Mouse (Mus musculus) lung, adult 18-20 months (tissue): Measurements from ENCODE around the gene Dusp15.
A peak's percentile ranks its signal among the peaks of the same experiment; 100 is the strongest.

Experiments used
- DNase-seq, 2 experiments: peaks; one replicate each; pipeline ENCODE4 v3.0.0; 2022; ENCODE audit warnings: mixed read lengths in 2 of 2

Dusp15 gene

DNA sequence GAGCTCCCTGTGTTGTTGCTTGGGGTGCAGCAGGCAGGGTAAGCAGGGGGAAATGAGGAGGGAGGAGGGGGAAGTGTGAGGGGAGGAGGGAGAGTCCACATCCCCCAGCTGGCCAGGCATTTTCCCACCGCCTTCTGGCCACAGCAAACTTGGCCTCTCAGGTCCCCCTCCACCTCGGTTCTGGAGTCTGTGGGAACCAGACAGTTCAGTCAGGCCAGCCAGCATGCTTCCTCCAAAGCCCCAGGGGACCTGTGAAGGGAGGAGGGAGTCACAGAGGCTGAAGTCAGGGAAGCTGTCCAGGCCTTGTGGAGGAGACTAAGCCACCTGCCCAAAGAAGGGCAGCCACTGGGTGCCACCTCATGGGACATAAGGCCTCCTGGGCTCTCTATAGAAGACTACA, 21.2 kb downstream of the Dusp15 start:
- peak in 1 of 2 experiments; percentile 33 for DNase-seq

DNA sequence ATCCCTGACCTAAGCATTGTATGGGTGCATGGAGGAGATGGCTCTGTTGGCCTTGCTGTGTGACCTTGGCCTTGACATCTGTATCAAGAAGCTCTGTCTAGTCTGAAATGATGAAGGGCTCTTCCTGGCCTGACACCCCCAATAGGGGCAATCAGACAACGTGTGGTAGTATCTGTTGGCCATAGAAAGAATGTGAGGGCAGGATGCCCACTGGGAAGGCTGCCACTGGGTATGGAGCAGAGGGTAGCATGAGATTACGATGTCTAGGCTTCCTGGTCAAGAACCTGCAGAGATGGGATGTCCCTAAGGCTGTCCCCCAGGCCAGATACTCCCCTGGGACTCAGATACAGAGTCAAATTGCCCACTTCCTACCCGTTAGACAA, 22.5 kb downstream of the Dusp15 start:
- no peak for DNase-seq

DNA sequence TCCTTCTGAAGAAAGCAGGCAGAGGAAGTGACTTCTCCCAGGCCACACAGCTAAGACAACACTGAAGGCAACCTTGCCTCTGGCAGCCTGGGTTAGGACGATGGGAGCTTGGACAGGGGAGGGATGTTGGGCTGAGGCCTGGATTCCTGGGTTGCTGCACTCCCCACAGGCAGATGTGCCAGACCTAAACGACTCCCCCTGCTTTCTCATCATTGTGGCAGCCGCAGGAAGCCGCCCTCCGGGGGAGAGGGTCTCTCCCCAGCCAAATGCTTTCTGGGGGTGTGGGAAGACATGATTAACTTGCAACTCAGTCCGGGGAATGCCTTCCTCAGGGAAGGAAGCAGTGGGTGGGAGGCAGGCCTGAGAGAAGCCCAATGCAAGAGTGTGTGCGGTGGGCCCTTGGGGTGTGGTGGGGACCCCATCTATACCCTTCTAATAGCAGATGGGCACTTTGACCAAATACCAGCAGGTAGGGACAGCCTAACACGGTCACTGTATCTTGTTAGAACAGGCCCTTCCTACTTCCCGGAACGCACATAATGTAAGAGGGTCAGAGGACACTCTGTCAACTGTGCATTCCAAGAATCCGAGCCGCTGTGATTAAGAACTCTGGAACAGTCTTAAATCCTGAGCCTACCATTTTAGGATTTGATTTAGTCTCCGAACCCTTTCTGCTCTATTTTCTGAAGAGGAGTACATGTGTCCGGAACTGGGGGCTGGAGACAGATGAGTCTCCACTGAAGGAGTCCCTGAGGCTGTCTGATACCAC, 23.1 kb downstream of the Dusp15 start:
- no peak for DNase-seq

DNA sequence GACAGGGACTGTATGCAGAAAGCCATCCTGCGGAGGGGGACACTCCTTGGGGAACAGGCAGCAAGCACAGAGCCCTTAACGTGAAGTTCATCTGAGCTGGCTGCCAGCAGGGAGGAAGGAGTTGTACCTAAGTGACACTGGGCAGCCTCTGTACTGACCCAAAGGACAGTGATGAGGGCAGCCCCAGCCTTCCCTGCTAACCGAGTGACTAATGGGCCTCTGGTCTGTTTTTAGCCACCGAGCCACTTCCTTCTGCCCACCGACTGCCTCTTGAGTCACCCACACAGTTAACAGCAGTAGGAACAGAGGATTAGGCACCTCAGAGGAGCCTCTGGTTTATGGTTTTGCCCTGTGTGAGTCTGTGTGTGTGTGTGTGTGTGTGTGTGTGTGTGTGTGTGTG, 24.1 kb downstream of the Dusp15 start:
- DNase-seq: no peak

DNA sequence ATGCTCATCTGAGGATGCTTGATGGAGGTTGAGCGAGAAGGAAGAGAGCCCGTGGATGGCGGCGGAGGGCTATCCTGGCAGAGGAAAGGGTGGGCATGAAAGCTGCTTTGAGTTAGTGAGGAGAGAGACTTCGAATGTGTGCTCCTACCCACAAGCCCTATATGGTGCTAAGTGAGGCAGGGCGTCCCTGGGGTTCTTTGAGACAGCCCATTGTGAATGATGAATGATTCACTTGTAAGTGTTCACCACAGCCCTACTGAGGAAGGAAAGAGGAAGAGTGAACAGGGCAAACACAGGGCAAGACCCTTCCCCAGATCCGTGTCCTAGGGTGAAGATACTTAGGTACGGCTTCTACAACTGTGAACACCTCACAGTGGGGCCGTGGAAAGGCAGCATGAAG, 24.6 kb downstream of the Dusp15 start:
- no peak for DNase-seq

DNA sequence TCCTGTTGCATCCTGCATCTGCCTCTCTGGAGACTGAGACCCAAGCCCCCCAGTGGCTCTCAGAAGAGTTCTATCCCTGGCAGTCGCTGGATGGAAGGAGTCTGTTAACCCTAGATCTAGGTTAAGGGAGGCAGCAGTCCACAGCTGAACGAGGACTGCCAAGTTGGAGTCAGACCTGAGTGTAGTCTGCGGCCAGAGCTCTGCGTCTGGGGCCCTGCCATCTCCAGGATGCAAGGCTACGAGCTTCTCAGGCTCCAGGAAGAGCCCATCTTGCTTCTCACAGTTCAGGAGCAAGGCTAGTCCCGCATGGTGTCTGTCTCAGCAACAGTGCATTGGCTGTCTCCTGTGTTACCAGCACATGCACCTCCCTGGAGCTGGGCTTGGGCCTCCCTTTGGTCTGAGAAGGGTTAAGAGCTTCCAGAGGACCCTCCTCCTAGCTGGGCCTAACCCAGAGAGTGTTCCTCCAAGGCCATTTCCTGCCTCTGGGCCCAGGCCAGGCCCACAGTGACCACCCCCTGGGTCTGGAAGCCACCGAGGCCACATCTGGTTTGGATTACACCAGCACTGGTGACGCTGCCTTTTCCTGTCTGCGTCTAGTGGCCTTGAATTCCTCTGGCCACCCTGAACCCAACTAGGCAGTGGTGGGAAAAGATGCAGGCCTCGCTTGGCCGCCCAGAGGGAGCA, 26.2 kb downstream of the Dusp15 start:
- peak; percentile 36 to 37 for DNase-seq

DNA sequence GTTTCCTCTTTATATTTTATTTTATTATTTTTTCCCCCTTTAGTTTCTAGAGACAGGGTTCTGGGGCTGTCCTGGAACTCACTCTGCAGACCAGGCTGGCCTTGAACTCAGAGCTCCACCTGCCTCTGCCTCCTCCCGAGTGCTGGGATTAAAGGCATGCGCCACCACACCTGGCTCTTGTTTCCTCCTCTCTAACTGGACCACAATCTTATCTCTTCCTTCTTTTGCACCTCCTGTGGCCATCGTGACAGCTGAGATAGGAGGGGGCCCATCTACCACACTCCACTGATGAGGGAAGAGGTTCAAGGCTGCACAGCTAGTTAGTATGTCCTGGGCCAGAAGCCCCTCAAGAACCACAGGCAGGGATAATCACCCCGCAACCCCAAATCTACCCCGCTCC, 27.0 kb downstream of the Dusp15 start:
- no peak for DNase-seq

DNA sequence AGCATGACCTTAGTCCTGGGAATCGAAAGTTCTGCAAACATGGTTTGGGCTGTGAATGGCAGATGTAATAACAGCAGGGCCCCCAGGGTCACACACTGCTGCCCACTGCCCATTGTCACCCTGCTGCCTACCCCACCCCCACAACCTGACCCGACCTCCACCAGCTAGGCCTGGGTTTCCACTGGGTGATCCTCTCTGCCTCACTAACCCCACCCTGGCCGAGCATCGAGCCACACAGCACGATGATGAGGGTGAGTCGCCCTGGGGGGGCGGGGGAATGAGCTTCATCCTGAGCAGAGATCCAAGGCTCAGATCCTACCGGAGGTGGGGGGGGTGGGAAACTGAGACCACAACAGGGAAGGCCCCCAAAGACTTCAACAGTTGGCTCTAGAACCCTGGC, 27.4 kb downstream of the Dusp15 start:
- DNase-seq: no peak

DNA sequence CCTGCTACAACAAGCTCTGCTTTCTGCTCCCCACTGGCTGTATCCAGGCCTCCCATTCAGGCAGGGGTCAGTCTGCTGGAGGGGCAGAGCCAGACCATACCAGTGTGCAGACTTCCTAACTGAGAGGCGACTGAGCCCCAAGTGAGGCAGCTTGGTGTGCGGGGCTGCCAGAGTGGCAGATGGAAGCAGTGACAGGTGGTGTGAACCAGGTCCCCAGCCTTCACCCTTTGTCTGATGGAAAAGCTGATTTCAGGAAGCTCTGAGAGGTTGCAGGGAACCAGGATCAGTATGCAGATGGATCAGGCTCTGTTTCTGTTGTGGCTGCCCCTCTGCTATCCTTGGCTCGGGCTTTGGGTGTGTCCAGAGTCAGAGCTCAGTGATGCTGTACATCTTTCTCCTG, 27.9 kb downstream of the Dusp15 start:
- no peak for DNase-seq

DNA sequence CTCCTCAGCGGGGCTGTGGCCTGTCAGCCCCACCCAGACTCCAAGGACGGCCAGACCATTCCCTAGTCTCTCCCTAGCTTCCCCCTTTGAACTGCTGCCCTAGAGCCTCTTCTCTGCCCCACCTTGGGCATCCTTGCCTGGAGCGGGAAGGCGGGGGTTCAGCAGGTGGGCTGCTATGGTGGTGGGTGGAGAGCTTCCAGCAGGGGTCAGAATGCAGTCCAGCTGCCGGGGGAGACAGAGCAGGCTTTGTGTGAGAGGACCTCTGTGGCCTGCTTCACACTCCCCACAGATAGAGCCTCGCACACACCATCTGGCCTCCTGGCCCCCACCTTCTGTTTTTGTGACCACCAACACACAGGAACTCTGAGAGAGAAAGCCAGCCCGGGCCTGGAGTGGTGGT, 29.1 kb downstream of the Dusp15 start:
- DNase-seq: no peak

DNA sequence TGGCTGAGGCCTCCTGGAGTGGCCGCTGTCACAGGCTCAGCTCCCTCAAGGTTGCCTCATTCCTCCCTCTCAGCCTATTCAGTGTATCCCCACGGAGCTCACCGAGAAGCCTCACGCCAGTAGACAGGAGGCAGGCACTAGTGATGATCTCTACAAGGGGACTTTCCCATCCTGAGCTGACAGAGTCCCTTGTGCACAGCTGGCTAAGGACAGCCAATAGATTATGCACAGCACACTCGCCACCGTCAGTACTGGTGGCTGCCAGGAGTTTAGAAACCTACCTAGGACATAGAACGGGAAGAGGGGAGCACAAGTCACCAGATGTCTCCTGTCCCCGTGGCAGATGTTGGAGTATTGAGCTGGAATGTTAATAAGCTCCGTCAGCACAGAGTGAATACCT, 33.8 kb downstream of the Dusp15 start:
- DNase-seq: no peak

DNA sequence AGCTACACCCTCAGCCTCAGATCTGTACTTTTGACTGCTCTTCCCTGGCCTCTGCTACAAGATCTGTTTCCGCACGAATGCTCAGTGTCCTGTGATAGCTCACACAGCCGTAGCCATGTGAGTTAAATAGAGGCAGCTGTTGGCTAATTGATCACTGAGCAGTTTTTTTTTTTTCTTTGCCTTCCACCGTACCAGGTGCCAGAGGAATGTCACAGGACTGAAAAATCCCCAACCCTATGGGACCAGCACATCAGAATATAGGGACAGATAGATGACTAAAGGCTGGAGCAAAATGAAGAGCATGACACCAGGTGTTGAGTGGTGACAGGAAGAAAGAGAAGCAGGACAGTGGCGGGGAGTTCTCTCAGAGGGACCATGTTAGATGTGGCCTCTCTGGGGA, 35.4 kb downstream of the Dusp15 start:
- DNase-seq: no peak

DNA sequence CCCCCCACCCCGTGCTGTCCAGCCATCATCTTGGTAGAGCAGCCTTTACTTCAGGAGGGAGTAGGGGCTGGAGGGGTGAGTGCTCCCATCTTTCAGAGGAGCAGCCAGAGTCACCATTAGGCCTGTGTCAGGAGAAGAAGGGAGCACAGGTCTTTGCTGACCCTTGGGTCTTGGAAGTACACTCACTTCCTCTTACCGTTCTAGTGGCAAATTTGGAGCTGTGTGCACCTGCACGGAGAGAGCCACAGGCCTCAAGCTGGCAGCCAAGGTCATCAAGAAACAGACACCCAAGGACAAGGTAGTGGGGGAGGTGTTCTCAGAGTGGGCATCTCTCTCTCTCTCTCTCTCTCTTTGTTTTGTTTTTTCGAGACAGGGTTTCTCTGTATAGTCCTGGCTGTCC, 36.0 kb downstream of the Dusp15 start:
- no peak for DNase-seq

DNA sequence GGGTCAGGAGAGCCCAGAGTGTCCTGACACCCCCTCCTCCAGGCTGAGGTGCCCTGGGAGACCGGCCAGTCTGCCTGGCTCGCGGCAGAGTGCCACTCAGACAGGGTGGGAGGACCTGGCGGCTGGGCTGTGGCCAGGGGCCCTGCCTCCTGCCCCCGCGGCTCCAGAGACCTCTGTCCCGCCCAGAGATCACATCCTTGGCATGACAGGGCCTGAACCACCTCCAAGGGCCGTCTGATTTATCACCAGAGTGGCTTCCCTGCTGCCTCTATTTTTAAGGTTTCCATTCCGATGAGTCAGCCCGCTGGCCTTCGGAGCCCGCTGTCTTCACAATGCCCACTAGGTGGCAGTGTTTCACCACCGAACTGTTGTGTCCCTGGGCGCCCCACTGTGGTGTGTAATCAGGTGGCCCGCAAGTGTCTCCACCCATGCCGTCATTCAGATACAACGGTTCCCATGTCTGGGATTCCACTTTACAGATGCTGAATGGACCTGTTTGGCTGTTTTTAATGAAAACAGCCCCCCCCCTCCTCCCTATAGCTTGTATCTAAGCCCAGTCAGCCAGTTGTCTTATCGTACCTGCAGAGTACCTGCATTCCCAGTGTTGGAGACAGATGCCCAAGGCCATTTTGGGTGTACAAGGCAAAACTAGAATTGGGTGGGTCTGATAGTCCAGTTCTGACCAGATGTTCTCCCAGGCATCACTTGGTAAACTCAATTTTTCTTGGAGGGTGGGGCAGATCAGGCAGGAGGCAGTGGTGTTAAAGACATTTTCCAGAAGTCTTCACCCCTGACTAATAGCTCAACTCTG, 37.0 kb downstream of the Dusp15 start:
- peak; percentile 72 to 82 for DNase-seq

DNA sequence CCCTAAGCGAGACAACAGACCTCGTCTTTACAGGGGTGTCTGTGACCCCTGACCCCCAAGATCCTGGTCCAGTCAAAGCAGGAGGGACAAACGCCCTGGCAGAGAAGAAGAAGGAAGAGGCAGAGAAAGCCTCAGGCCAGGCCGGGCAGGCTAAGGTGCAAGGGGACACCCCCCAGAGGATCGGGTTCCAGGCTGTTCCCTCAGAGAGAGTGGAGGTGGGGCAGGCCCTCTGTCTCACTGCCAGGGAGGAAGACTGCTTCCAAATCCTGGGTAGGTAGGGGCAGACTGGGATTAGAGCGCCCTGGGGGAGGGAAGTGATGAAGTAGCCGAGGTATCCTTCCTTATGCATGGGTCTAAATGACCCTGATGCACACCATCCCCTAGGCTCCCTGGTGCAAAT, 38.0 kb downstream of the Dusp15 start:
- DNase-seq: no peak

DNA sequence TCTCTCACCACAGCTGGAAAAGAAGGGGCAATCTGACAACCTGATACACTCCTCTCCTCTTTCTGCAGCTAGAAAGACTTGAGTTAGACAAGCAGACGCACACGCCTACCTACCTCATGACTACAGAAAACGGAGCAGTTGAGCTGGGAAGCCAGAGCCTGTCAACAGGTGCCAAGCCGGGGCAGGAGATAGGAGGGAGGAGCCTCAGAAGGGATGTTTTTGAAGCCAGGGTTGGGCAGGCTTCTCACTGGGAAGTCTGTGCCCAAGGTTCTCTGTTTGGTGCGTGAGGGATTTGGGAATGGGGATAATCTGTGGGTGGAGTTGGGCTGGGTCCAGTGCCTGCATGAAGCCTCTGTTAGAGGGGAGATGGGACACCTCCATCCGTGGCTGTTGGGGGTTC, 40.1 kb downstream of the Dusp15 start:
- no peak for DNase-seq

DNA sequence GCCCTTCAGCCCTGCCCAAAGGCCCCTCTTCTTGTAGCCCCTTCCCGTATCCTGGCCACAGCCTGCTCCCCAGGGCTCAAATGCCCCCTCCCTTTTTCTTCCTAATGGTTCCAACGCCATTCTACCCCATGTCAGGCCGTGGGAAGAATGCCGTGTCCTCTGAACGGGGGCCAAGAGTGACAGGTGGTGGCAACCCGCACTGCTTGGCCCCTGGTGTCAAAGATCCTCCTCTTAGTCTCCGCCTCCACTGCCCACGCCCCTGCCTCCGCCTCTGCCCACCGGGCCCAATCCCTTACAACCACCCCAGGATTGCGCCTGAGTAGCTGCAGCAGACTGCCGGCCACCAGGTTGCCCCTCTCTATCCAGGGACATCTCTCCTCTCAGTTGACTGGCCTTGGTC, 40.5 kb downstream of the Dusp15 start, which contains the start of gene Mylk2:
Gene Mylk2, plus strand, starts transcription at position 322 of the 400 bp plus-strand sequence.
- no peak for DNase-seq

DNA sequence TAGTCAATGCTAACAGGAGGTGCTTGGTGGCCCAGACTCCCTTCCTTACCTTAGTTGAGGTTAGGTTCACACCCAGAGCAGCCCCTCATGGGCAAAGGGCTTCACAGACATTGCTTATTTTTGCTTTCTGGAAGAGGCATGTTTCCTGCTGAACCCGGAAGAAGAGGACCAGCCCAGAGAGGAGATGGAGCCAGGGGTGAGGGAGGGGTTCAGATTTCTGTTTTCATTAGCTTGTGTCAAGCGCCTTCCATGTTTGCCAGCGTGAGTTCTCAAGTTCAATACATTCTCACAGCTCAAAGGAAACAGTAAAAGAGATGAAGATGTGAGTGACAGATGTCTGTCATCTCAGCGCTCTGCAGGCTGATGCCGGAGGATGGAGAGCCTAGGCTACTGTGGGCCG, 41.6 kb downstream of the Dusp15 start:
- no peak for DNase-seq

DNA sequence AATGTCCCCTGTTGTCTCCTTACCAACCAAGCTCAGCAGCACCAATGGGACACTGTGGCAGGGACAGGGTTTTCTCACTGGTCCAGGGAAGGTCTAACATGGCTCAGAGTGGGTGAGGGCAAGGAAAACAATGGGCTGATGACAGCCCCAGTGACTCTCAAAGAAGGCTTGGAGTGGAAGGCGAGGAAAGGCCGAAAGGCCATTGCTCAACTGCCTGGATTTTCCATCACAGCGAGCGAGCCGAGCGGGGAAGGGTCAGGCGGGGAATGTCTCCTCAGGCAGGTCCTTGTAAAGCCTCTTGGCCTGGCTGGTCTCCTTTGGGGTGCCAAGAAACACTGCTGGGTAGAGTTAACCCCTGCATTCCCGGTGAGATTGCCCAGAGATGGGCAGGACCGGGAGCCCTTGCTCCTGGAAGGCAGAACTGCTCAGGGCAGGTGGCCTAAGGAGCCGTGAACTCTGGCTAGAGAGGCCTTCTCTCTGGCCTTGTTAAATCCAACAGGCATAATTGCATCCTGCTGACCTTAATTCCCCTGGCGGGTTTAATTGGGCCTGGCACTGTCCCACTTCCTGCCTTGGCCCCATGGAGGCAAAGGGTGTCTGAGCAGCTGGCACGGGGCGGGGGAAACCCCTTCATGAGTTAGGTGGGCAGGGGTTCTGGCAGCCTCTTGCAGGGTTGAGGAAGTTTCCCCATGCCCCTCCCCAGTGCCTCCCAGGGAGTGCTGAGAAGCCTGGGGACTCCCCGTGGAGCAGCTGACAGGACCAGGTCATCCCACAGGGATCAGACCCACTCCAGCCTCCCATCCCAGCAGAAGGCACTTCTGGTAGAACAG, 44.2 kb downstream of the Dusp15 start:
- DNase-seq: no peak

DNA sequence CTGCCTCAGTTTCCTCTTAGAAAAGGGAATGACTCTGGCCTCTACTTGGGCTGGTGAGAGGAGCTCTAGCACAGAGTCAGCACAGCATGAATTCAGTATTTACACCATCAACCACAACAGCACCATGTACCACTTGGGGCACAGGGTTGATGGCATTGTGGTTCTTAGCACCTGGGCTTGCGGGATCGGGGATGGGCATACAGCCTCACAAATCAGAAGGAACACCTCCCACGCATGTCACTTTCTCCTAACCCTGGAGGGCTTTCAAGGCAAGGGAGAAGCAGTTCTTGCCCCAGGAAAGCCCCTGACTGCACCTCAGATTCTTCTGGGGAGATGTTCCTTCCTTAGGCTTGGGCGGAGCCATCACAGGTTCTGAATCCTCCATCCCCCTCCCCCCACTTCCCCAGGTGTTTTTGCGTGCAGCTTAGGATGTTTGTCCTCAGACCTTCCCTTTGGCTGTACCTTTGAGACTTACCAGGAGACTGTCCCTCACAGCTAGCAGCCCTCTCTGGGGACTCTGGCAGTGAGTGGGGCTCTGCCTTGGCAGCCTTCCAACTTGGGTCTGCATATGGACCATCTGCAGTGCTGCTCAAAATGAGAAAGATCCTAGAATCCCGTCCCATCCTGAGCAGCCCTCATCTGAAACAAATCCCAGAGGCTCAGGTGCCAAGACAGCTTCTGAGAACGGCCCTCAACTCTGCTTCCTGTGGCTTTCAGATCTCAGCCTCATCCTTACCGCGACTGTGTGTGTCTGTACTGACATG, 45.0 kb downstream of the Dusp15 start:
- DNase-seq: no peak

DNA sequence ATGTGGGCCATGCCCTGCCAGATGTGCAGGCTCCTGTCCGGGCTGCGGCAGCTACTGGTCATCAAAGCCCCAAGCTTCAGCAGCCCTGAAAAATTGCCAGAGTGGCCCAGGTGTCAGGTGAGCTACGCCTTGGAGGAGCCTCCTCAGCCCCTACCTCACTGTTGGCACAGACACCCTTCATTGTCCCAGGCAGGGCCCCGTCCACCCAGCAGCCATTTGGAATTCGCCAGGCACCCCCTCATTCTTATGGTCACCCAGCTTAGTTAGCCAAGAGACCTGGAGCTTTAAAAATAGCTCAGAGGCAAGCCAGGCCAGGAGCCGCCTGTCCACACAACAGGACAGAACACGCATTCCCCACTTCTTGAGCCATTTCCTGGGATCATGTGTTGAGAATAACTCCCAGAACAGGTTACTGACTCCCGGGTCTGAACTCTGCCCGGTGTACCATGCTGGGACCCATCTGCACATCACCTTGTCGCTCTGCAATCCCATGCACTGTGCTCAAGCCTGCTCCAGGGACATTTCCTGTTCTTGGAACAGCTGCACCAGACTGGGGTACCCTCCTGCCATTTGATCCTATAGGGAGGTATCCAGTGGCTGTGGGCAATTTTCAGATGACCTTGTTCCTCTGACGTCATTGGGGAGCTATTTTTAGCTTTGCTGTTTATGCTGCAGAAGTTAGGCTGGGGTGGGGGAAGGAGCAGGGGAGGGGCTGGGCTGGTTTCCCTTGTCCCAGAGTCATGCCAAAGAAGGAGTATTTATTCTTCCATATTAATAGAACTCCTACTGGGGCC, 46.3 kb downstream of the Dusp15 start:
- DNase-seq: no peak
